Mouse (Mus musculus) MEL (cell line): ENCODE measurements around the gene Hist1h3c. TPM values are rescaled to one million over a fixed set of nuclear protein-coding genes. Genes with fewer than 3 reads are reported as not detected.
"Not testable (repeated sequence)": the region's sequence is repeated elsewhere in the genome, so short reads cannot be mapped to it uniquely, and the experiment has no call there.

Experiments
- DNase-seq: peaks from one replicate; pipeline ENCODE4 v3.0.0; 2011; ENCODE audit warnings: low read depth, low spot score
- H3K27ac ChIP-seq: 2 replicates; pipeline ENCODE4 v1.5.1; 2012; ENCODE audit warnings: low read depth, mild to moderate bottlenecking, control low read depth, low read length, moderate library complexity; ENCODE audit not compliant: control insufficient read depth
- H3K27me3 ChIP-seq, 2 experiments: fragments of 150-350 bp in 1 of 2; sonication (generic) in 1 of 2; 2 replicates each; pipeline ENCODE4 v1.6.1; 2012; ENCODE audit warnings: low read length in 2 of 2, mild to moderate bottlenecking in 2 of 2, improper control_type of control experiment in 1 of 2, moderate library complexity in 1 of 2; ENCODE audit not compliant: insufficient read depth in 2 of 2, control insufficient read depth in 1 of 2
- H3K36me3 ChIP-seq, 2 experiments: 2 replicates each; pipeline ENCODE4 v1.6.1; 2012 to 2014; ENCODE audit warnings: low read length in 2 of 2, improper control_type of control experiment in 1 of 2, inconsistent platforms in 1 of 2, mild to moderate bottlenecking in 1 of 2; ENCODE audit not compliant: insufficient read depth in 2 of 2, control insufficient read depth in 1 of 2
- H3K4me1 ChIP-seq, 2 experiments: fragments of 150-350 bp in 1 of 2; sonication (generic) in 1 of 2; 2 replicates each; pipeline ENCODE4 v1.6.1; 2012; ENCODE audit warnings: low read length in 2 of 2, improper control_type of control experiment in 1 of 2, mild to moderate bottlenecking in 1 of 2; ENCODE audit not compliant: insufficient read depth in 2 of 2, control insufficient read depth in 1 of 2
- H3K4me3 ChIP-seq, 2 experiments: fragments of 150-350 bp in 1 of 2; sonication (generic) in 1 of 2; 2 replicates each; pipeline ENCODE4 v1.5.1; 2012; ENCODE audit warnings: low read depth in 2 of 2, low read length in 2 of 2, mild to moderate bottlenecking in 2 of 2, moderate library complexity in 2 of 2, control low read depth in 1 of 2, improper control_type of control experiment in 1 of 2; ENCODE audit not compliant: control insufficient read depth in 1 of 2, insufficient read depth in 1 of 2
- H3K79me2 ChIP-seq: 2 replicates; pipeline ENCODE4 v1.6.1; 2012; ENCODE audit warnings: mild to moderate bottlenecking, low read length, moderate library complexity; ENCODE audit not compliant: control insufficient read depth, poor library complexity, insufficient read depth
- H3K9ac ChIP-seq: 2 replicates; pipeline ENCODE4 v1.6.1; 2012; ENCODE audit warnings: low read depth, mild to moderate bottlenecking, control low read depth, low read length, moderate library complexity; ENCODE audit not compliant: control insufficient read depth, poor library complexity, severe bottlenecking
- H3K9me3 ChIP-seq: fragments of 150-350 bp; sonication (generic); replicated peaks from 2 replicates; pipeline ENCODE4 v1.6.1; 2012; ENCODE audit warnings: mild to moderate bottlenecking, low read length, improper control_type of control experiment, moderate library complexity; ENCODE audit not compliant: insufficient read depth
- CHD2 ChIP-seq: IDR thresholded peaks from 2 replicates; pipeline ENCODE4 v1.6.1; 2011; ENCODE audit warnings: low read length, improper control_type of control experiment
- E2F4 ChIP-seq: IDR thresholded peaks from 2 replicates; pipeline ENCODE4 v1.6.1; 2011; ENCODE audit warnings: low read depth, low read length, improper control_type of control experiment, borderline replicate concordance
- EP300 ChIP-seq, 2 experiments: IDR thresholded peaks; 2 replicates each; pipeline ENCODE4 v1.6.1; 2011; ENCODE audit warnings: improper control_type of control experiment in 2 of 2, low read length in 2 of 2, low read depth in 1 of 2, mild to moderate bottlenecking in 1 of 2
- JUND ChIP-seq: IDR thresholded peaks from 2 replicates; pipeline ENCODE4 v1.6.1; 2011; ENCODE audit warnings: low read depth, mild to moderate bottlenecking, improper control_type of control experiment, low read length
- MAFK ChIP-seq: IDR thresholded peaks from 2 replicates; pipeline ENCODE4 v1.6.1; 2011; ENCODE audit warnings: low read depth, mild to moderate bottlenecking, low read length, improper control_type of control experiment, borderline replicate concordance
- MXI1 ChIP-seq: IDR thresholded peaks from 2 replicates; pipeline ENCODE4 v1.6.1; 2011; ENCODE audit warnings: mild to moderate bottlenecking, low read depth, low read length, improper control_type of control experiment
- POLR2A ChIP-seq, 2 experiments: IDR thresholded peaks; 2 replicates each; pipeline ENCODE4 v1.6.1; 2011 to 2012; ENCODE audit warnings: low read length in 2 of 2, mild to moderate bottlenecking in 2 of 2, control low read depth in 1 of 2, improper control_type of control experiment in 1 of 2, low read depth in 1 of 2, moderate library complexity in 1 of 2; ENCODE audit not compliant: control insufficient read depth in 1 of 2, insufficient read depth in 1 of 2, poor library complexity in 1 of 2
- POLR2AphosphoS2 ChIP-seq: IDR thresholded peaks from 2 replicates; pipeline ENCODE4 v1.6.1; 2011; ENCODE audit warnings: low read length, improper control_type of control experiment
- POLR2AphosphoS5 ChIP-seq: IDR thresholded peaks from 2 replicates; pipeline ENCODE4 v1.6.1; 2012; ENCODE audit warnings: low read depth, borderline replicate concordance, mild to moderate bottlenecking, inconsistent platforms, low read length, moderate library complexity, mixed read lengths
- RAD21 ChIP-seq: IDR thresholded peaks from 2 replicates; pipeline ENCODE4 v1.6.1; 2011; ENCODE audit warnings: mild to moderate bottlenecking, low read depth, low read length, improper control_type of control experiment
- RCOR1 ChIP-seq: IDR thresholded peaks from 2 replicates; pipeline ENCODE4 v1.6.1; 2012; ENCODE audit warnings: low read depth, mild to moderate bottlenecking, inconsistent platforms, low read length, improper control_type of control experiment
- TBP ChIP-seq: IDR thresholded peaks from 2 replicates; pipeline ENCODE4 v1.8.0; 2011; ENCODE audit warnings: low read depth, low read length, improper control_type of control experiment
- UBTF ChIP-seq: IDR thresholded peaks from 2 replicates; pipeline ENCODE4 v1.6.1; 2012; ENCODE audit warnings: low read depth, mild to moderate bottlenecking, inconsistent platforms, low read length, improper control_type of control experiment, moderate library complexity, borderline replicate concordance; ENCODE audit not compliant: insufficient read depth
- USF2 ChIP-seq, 2 experiments: IDR thresholded peaks; 2 replicates each; pipeline ENCODE4 v1.6.1; 2011 to 2012; ENCODE audit warnings: improper control_type of control experiment in 2 of 2, low read length in 2 of 2, borderline replicate concordance in 1 of 2, inconsistent platforms in 1 of 2, low read depth in 1 of 2, mild to moderate bottlenecking in 1 of 2; ENCODE audit not compliant: insufficient read depth in 1 of 2
- ZNF384 ChIP-seq: IDR thresholded peaks from 2 replicates; pipeline ENCODE4 v1.6.1; 2012; ENCODE audit warnings: low read depth, mild to moderate bottlenecking, inconsistent platforms, low read length, improper control_type of control experiment
- polyA plus RNA-seq, 2 experiments: library from polyadenylated mRNA; stranded (reverse) in 1 of 2; unstranded in 1 of 2; fragments of >175 nt in 1 of 2; fragments of >200 nt in 1 of 2; gene quantifications; 2 replicates each; pipeline versions ENCODE4 v1.2.1 to v1.2.4; 2012; ENCODE audit warnings: low replicate concordance in 2 of 2, low read depth in 1 of 2; ENCODE audit not compliant: insufficient read length in 2 of 2, insufficient read depth in 1 of 2, missing spikeins in 1 of 2
- total RNA-seq: library from RNA; depleted of rRNA; stranded (reverse); fragments of 300-350 nt; gene quantifications from 2 replicates; pipeline ENCODE4 v1.2.3, GENCODE M21; 2012

Gene Hist1h3c
- total and polyA plus RNA-seq, 3 experiments: 1.7 to 1,651 TPM; not detected in 1

GRCm38 (mm10) chr13:23752067-23752741 is 6.8 kb upstream of the Hist1h3c start, which contains the start of gene Hist1h3b:
TSS of gene Hist1h3b (plus strand) at chr13:23752267.
- Histone ChIP-seq H3K27ac (peak within 1 kb of the TSS; percentile 95), H3K4me3 (peak within 1 kb of the TSS; percentile 3 to 54), H3K36me3 (peaks cover 0 to 59% of the 10 kb centered on the region in 2 experiments; a peak in 2 of 4 replicates), H3K4me1 (peaks cover 0 to 23% of the 10 kb centered on the region in 2 experiments; a peak in 2 of 4 replicates), H3K9ac (peak within 1 kb of the TSS; percentile 72)
- not testable (repeated sequence) for H3K9me3 ChIP-seq, H3K27me3 ChIP-seq, H3K79me2 ChIP-seq
- TF ChIP-seq POLR2A (IDR thresholded peaks at IDR 0.05; ENCODE audit: control insufficient read depth in 1 of 2, insufficient read depth in 1 of 2, low read depth in 1 of 2, low read length in 2 of 2, poor library complexity in 1 of 2) (peak; percentile 95 to 96; a peak in 3 of 4 replicates), TBP (peak; percentile 99), POLR2AphosphoS5 (0 out of 2 replicates have a peak, but pooled peaks have one; percentile 84), UBTF (0 out of 2 replicates have a peak, but pooled peaks have one; percentile 57)
- DNase-seq: peak; percentile 97

GRCm38 (mm10) chr13:23751478-23751956 is 6.1 kb upstream of the Hist1h3c start:
- TF ChIP-seq RCOR1 (no peak), CHD2 (no peak), MAFK (no peak), MXI1 (no peak), POLR2AphosphoS2 (no peak), USF2 (IDR thresholded peaks at IDR 0.05; ENCODE audit: borderline replicate concordance in 1 of 2, insufficient read depth in 1 of 2, low read depth in 1 of 2, low read length in 2 of 2) (no peak), UBTF (no peak), E2F4 (no peak), ZNF384 (no peak), EP300 (IDR thresholded peaks at IDR 0.05; ENCODE audit: low read depth in 1 of 2, low read length in 2 of 2) (no peak), POLR2A (IDR thresholded peaks at IDR 0.05; ENCODE audit: control insufficient read depth in 1 of 2, insufficient read depth in 1 of 2, low read depth in 1 of 2, low read length in 2 of 2, poor library complexity in 1 of 2) (peak; percentile 89 to 99; a peak in 2 of 4 replicates), JUND (no peak), RAD21 (no peak), POLR2AphosphoS5 (peak; percentile 14; the same call in 1 of the 2 replicates)
- TF ChIP-seq, all 39 proteins: peak for 2
- Histone ChIP-seq H3K36me3 (peaks cover 0 to 59% of the 10 kb centered on the region in 2 experiments; a peak in 2 of 4 replicates), H3K4me1 (peaks cover 0 to 23% of the 10 kb centered on the region in 2 experiments; a peak in 2 of 4 replicates), H3K79me2 (no peaks in the 10 kb centered on the region; the same call in 1 of the 2 replicates), H3K27me3 (no peaks in the 10 kb centered on the region), H3K27ac (peak overlapping the region; percentile 91), H3K9me3 (no peaks in the 10 kb centered on the region), H3K9ac (peak overlapping the region; percentile 68), H3K4me3 (peak overlapping the region; percentile 3 to 25; a peak in 3 of 4 replicates)
- DNase-seq: peak; percentile 85
